Mouse (Mus musculus) adrenal gland, postnatal 36 days (tissue): ENCODE measurements around the gene Rest. TPM values are rescaled to one million over a fixed set of nuclear protein-coding genes. Genes with fewer than 3 reads are reported as not detected.
A peak's percentile ranks its signal among the peaks of the same experiment; 100 is the strongest.

Source experiments
- DNase-seq, 2 experiments: peaks; one replicate each; pipeline ENCODE4 v3.0.0; 2021; ENCODE audit warnings: mixed read lengths in 1 of 2
- microRNA-seq: library from miRNA; unstranded; fragments of <30 nt; microRNA quantifications from one replicate; pipeline ENCODE4 v1.2.0, GENCODE M21; 2021
- total RNA-seq, 2 experiments: library from RNA; stranded (reverse); gene quantifications; 2 replicates each; pipeline ENCODE4 v1.2.3; 2021

The Rest gene
- total RNA-seq, 2 experiments from 2014 or later = 24.8 to 26.8 TPM

DNA sequence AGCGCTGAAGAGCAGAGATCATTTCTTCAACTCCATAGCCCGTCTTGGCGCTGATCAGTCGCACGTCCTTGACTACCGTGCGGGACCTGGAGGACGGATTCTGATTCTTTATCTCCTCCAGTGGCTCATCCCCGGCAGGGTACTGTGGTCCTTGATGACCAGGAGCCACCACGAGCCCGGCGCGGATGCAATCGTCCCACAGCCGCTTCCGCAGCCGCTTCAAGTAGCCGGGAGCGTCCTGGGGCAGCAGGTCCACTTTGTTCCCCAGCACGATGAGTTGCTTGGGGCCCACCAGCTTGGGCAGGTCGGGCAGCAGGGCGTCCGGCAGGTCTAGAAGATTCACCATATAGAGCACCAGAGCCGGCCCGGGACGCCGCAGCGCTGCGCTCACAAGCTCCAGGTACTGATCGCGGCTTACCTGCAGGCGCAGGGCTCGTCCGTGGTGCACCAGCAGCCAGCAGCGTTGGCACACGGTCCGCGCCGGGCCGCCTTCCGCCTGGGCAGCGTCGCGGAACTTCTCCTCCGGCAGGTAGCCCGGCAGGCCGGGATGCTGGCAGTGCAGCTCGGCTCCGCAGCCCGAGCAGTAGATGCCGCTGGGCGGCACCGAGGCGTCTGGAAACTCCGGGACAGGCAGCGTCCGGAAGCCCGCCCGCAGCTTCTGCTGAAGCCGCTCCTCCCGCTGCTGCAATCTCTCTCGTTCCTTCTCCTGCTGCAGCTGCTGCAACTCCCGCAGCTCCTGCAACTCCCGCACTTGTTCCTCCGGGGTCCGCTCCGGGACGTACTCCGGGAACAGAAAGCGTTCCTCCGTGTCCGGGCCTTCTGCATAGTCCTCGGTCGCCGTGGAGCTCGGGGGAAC is 44.0 kb downstream of the Rest start:
- DNase-seq = peak; percentile 38 to 48

DNA sequence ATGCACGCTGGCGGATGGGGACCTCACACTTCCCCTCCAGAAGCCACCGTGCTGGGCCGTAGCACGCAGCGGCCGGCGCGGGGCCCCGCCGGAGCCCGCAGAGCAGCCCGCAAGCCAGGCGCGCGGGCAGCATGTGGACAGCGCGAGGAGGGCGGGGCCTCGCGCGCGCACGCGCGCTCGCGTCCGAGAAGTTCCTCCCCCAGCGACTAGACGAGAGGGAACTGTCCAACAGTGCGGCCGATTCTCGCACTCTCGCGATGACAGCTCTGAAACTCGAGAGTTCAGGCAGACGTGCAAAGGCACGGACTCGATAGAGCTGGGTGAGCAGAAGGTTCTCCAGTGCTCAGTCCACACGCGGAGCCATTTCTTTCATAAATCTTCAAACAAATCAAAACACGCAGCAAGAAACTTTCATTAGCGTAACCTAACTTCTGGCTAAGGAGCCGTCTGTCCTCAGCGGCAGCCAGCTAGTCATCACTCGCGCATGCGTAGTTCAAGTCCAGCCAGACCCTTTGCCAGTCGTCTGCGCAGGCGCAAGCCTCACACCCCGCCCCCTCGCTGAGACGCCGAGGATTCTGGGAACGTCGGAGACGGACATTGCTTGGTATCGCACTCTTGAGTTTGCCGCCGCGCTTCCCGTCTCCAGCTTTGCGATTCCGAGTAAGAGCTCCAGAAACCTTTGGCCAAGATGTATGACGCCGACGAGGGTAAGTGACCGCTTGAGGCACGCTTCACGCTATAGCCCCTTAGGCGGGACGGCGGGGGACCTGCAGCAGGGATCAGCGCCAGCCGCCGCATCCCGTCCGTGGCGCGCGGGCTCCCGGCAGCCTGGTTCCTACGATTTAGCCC is 44.9 kb downstream of the Rest start, which contains the start of the genes Noa1 and Polr2b:
Gene Noa1 (minus strand): TSS at position 161 of the 849 bp plus-strand sequence.
Gene Polr2b (plus strand): TSS at position 224 of the 849 bp plus-strand sequence.
- peak; percentile 99 for DNase-seq

DNA sequence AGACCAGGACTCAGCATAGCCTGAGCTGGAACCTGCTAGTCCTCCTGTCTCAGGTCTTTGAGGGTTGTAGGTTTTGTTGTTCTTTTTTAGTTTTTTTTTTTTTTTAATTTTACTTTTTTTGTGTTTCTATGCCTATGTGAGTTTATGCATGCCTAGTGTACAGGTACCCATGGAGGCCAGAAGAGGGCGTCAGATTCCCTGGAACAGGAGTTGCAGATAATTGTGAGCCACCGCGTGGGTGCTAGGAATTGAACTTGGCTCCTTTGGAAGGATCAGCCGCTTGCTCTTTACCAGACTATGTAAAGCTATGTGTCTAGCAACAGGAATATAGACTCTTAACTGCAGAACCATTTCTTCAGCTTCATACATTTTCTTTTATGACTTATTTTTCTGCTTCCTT is 48.9 kb downstream of the Rest start:
- no peak for DNase-seq

DNA sequence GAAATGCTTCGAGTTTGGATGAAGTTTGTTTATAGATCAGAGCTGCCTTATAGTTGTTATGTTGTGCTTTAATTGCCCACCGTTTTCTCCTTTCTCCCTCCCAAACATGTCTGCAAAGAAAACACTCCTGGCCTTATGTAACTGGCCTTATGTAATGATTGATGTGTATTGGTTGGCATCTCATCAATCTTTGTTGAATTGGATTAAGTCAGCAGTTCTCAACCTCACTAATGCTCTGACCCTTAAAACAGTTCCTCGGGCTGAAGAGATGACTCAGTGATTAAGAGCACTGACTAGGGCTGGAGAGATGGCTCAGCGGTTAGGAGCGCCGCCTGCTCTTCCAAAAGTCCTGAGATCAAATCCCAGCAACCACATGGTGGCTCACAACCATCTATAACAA is 49.7 kb downstream of the Rest start:
- DNase-seq = no peak

DNA sequence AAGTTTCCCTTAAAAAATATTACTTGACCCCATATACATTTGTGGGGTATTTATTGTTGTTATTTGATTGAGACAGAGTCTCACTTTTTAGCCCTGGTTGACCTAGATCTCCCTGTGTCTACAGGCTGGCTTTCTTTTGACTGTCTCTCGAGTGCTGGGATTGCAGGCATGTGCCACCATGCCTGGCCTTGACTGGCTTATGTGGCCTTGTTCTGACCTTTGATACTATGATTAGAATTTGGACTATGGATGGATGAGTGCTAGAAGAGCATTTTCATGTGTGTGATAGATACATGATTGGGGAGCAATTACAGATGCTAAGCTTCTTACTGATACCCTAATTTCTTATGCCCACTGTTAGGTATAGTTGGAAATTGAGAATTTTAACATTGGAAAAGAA is 59.6 kb downstream of the Rest start:
- DNase-seq = peak in 1 of 2 experiments; percentile 21

DNA sequence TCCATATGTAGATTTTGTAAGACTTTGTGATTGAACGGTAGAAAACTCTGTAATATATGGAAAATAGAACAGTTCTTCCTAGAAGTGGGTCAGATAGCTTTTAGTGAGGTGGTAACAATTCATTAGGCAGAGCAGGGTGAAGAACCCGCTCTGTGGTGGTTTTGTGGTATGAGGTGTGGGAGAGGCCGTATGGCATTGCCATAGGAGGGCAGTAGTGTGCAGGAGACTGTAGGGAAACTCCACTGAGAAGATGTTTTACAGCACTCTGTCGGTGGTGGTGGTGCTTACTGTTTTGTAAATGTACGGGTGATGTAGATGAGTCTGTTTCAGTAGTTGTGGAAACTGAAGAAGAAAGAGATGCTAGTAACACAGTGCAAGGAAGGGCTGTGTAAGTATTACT is 64.9 kb downstream of the Rest start:
- DNase-seq = no peak

Small RNA genes lying within 50 kb of the gene (microRNA-seq; reads per million reads assigned to microRNA genes)
- not detected for gene Mir5098

Other genes with a start within 250 kb of the Rest start
- not detected for gene Thegl, start 249.5 kb upstream of the Rest start, total RNA-seq
- gene Hopx, start 150.4 kb upstream of the Rest start, total RNA-seq = 1 to 10 TPM; 1.7 to 2.6 TPM
- gene Spink2, start 54.0 kb upstream of the Rest start, total RNA-seq = under 1 TPM in 1 of 2 experiments, not detected in 1; 0.49 TPM
- gene Noa1, start 44.6 kb downstream of the Rest start, total RNA-seq = 10 to 100 TPM; 26.0 to 30.0 TPM
- 10 to 100 TPM; 55.9 to 93.4 TPM for gene Polr2b, start 44.7 kb downstream of the Rest start, total RNA-seq
- 100 to 1,000 TPM; 862 to 986 TPM for gene Igfbp7, start 142.6 kb downstream of the Rest start, total RNA-seq